Mouse (Mus musculus) erythroblast, embryonic 14.5 days (primary cell): ENCODE measurements around the gene Edem3.

Experiments
- GATA1 ChIP-seq: IDR thresholded peaks from 2 replicates; pipeline ENCODE4 v1.6.1; 2012; ENCODE audit warnings: low read length, inconsistent platforms, mixed read lengths
- TAL1 ChIP-seq: IDR thresholded peaks from 3 replicates; pipeline ENCODE4 v1.6.1; 2012; ENCODE audit warnings: low read length, inconsistent platforms, mixed read lengths

DNA sequence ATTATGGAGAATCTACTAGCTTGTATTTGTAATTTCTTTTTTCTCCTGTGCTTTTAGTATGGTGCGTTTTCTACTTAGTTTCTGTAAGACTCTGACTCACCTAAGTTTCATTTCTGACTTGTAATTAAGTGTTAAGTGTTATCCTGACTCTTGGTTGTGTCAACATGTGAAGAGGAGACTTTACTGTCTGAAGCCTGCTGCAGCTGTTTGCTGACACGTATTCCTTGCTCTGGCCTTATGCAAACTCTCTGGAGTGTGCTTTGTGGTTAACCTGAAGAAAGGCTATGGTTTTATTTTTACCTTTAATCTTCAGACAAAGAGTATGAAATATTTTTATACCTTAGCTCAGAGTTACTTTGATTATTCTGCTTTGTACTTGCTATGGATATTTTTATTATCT lies 11.0 kb downstream of the Edem3 start:
- TF ChIP-seq GATA1 (no peak), TAL1 (no peak)
